Mouse (Mus musculus) intestine, postnatal 0 days (tissue): ENCODE results near the gene Ppp2r5d. TPM values are rescaled to one million over a fixed set of nuclear protein-coding genes. Genes with fewer than 3 reads are reported as not detected.

Experiments
- ATAC-seq: fragments of 200-750 bp; cut with Nextera tagmentation; 2 replicates; pipeline ENCODE4 v1.8.0; 2017; ENCODE audit warnings: mild to moderate bottlenecking, moderate TSS enrichment, moderate library complexity
- H3K27ac ChIP-seq: fragments of 300-500 bp; sonication (generic); 2 replicates; pipeline ENCODE4 v1.5.1; 2014; ENCODE audit warnings: mild to moderate bottlenecking, low read depth, low read length, moderate library complexity
- H3K27me3 ChIP-seq: fragments of 300-500 bp; sonication (generic); replicated peaks from 2 replicates; pipeline ENCODE4 v1.6.1; 2014; ENCODE audit warnings: low read length, mixed read lengths; ENCODE audit not compliant: control insufficient read depth, insufficient read depth
- H3K36me3 ChIP-seq: fragments of 300-500 bp; sonication (generic); 2 replicates; pipeline ENCODE4 v1.6.1; 2014; ENCODE audit warnings: mild to moderate bottlenecking, moderate library complexity; ENCODE audit not compliant: control insufficient read depth, insufficient read depth
- H3K4me1 ChIP-seq: fragments of 300-500 bp; sonication (generic); replicated peaks from 2 replicates; pipeline ENCODE4 v1.6.1; 2014; ENCODE audit warnings: antibody characterized with exemption, low read length, mixed read lengths; ENCODE audit not compliant: control insufficient read depth, insufficient read depth
- H3K4me2 ChIP-seq: fragments of 300-500 bp; sonication (generic); replicated peaks from 2 replicates; pipeline ENCODE4 v1.6.1; 2014; ENCODE audit warnings: low read depth, mild to moderate bottlenecking, moderate library complexity
- H3K4me3 ChIP-seq: fragments of 300-500 bp; sonication (generic); 2 replicates; pipeline ENCODE4 v1.5.1; 2014; ENCODE audit warnings: low read depth, low read length
- H3K9ac ChIP-seq: fragments of 300-500 bp; sonication (generic); 2 replicates; pipeline ENCODE4 v1.6.1; 2014; ENCODE audit warnings: mild to moderate bottlenecking, low read depth, low read length
- H3K9me3 ChIP-seq: fragments of 300-500 bp; sonication (generic); 2 replicates; pipeline ENCODE4 v1.6.1; 2016; ENCODE audit warnings: mixed run types; ENCODE audit not compliant: control insufficient read depth
- CTCF ChIP-seq: sonication (generic); IDR thresholded peaks from 2 replicates; pipeline ENCODE4 v1.5.1; 2016; ENCODE audit warnings: low read depth, mild to moderate bottlenecking, control low read depth, antibody characterized with exemption, moderate library complexity
- WGBS: fragments of 180-500 bp; shearing (Covaris S2); extraction: QIAGEN DNeasy Blood & Tissue Kit; methylation state at CpG from one replicate; pipeline ENCODE4 v1.1.7; 2014; 5-methylcytosine and 5-hydroxymethylcytosine counted together
- polyA plus RNA-seq: library from polyadenylated mRNA; unstranded; fragments of >200 nt; fragmentation: Nextera tagmentation; extraction: Ambion mirVana; gene quantifications from 2 replicates; pipeline ENCODE4 v1.2.1, GENCODE M21; 2015

The Ppp2r5d gene
- polyA plus RNA-seq, 1 experiment from 2014 or later, result 25.9 TPM

- no peaks in the 10 kb centered on the region for H3K9me3 ChIP-seq
- no peaks in the 10 kb centered on the region for H3K27me3 ChIP-seq
- no peaks in the 10 kb centered on the region for H3K4me1 ChIP-seq
- H3K36me3 ChIP-seq, result peaks cover 48% of the 10 kb centered on the region
- no peak overlapping the region for H3K9ac ChIP-seq
- no peak for ATAC-seq
- 62% methylated on average over 9 of the region's 9 CpGs for WGBS
- H3K4me2 ChIP-seq, result no peak overlapping the region
- peak; percentile 72 for TF ChIP-seq CTCF
- no peak overlapping the region for H3K4me3 ChIP-seq
- H3K27ac ChIP-seq, result no peak overlapping the region
Observed at GRCm38 (mm10) chr17:46725273-46725672, 20.4 kb upstream of the Ppp2r5d start.

GRCm38 (mm10) chr17:46724477-46725084 is 19.7 kb upstream of the Ppp2r5d start:
- H3K36me3 ChIP-seq, result peaks cover 51% of the 10 kb centered on the region
- 79% methylated on average over 20 of the region's 20 CpGs for WGBS
- no peak for ATAC-seq
- no peaks in the 10 kb centered on the region for H3K9me3 ChIP-seq
- H3K27ac ChIP-seq, result no peak overlapping the region
- no peak overlapping the region for H3K9ac ChIP-seq
- no peaks in the 10 kb centered on the region for H3K4me1 ChIP-seq
- no peak for TF ChIP-seq CTCF
- H3K27me3 ChIP-seq, result no peaks in the 10 kb centered on the region
- H3K4me3 ChIP-seq, result no peak overlapping the region
- H3K4me2 ChIP-seq, result no peak overlapping the region

- Histone ChIP-seq H3K9me3 (no peaks in the 10 kb centered on the region), H3K4me1 (no peaks in the 10 kb centered on the region), H3K27ac (no peak overlapping the region), H3K27me3 (no peaks in the 10 kb centered on the region), H3K36me3 (peaks cover 51% of the 10 kb centered on the region), H3K9ac (no peak overlapping the region), H3K4me2 (no peak overlapping the region), H3K4me3 (no peak overlapping the region)
- no peak for TF ChIP-seq CTCF
- WGBS, result 93% methylated on average over 7 of the region's 7 CpGs
- ATAC-seq, result no peak
Observed at GRCm38 (mm10) chr17:46721077-46721476, 16.2 kb upstream of the Ppp2r5d start.

GRCm38 (mm10) chr17:46714756-46715481 is 10.0 kb upstream of the Ppp2r5d start:
- TF ChIP-seq CTCF, result peak; percentile 40
- peaks cover 5% of the 10 kb centered on the region; the same call in 1 of the 2 replicates for H3K4me1 ChIP-seq
- H3K4me2 ChIP-seq, result no peak overlapping the region
- 0 out of 2 replicates have a peak, but pooled peaks cover 16% of the 10 kb centered on the region for H3K36me3 ChIP-seq
- no peaks in the 10 kb centered on the region for H3K27me3 ChIP-seq
- 93% methylated on average over 11 of the region's 11 CpGs for WGBS
- H3K9ac ChIP-seq, result no peak overlapping the region
- no peak for ATAC-seq
- no peaks in the 10 kb centered on the region for H3K9me3 ChIP-seq
- H3K27ac ChIP-seq, result no peak overlapping the region
- H3K4me3 ChIP-seq, result no peak overlapping the region

- H3K36me3 ChIP-seq, result 0 out of 2 replicates have a peak, but pooled peaks cover 16% of the 10 kb centered on the region
- H3K4me3 ChIP-seq, result no peak overlapping the region
- WGBS, result 91% methylated on average over 9 of the region's 9 CpGs
- no peaks in the 10 kb centered on the region for H3K9me3 ChIP-seq
- ATAC-seq, result no peak
- TF ChIP-seq CTCF, result no peak
- no peaks in the 10 kb centered on the region for H3K27me3 ChIP-seq
- peaks cover 5% of the 10 kb centered on the region; the same call in 1 of the 2 replicates for H3K4me1 ChIP-seq
- H3K4me2 ChIP-seq, result no peak overlapping the region
- no peak overlapping the region for H3K9ac ChIP-seq
- H3K27ac ChIP-seq, result no peak overlapping the region
Observed at GRCm38 (mm10) chr17:46713849-46714248, 8.9 kb upstream of the Ppp2r5d start.

- 30% methylated on average over 7 of the region's 7 CpGs for WGBS
- H3K27ac ChIP-seq, result 0 out of 2 replicates have a peak overlapping the region, but pooled peaks have one; percentile 35
- peak overlapping the region; percentile 79 for H3K4me3 ChIP-seq
- H3K27me3 ChIP-seq, result no peaks in the 10 kb centered on the region
- no peaks in the 10 kb centered on the region for H3K9me3 ChIP-seq
- H3K4me2 ChIP-seq, result peak overlapping the region; percentile 95
- H3K36me3 ChIP-seq, result 0 out of 2 replicates have a peak, but pooled peaks cover 16% of the 10 kb centered on the region
- no peak for TF ChIP-seq CTCF
- H3K4me1 ChIP-seq, result peaks cover 5% of the 10 kb centered on the region; the same call in 1 of the 2 replicates
- H3K9ac ChIP-seq, result peak overlapping the region; percentile 94
- no peak for ATAC-seq
Observed at GRCm38 (mm10) chr17:46712442-46712841, 7.5 kb upstream of the Ppp2r5d start.
